Mouse (Mus musculus): ENCODE results near the gene Top1. TPM values are rescaled to one million over a fixed set of nuclear protein-coding genes. Genes with fewer than 3 reads are reported as not detected.

Top1 gene
- polyA plus RNA-seq, 1 experiment: 23.6 TPM

- no peak for DNase-seq (ENCODE audit: low spot score)
Measured at GRCm38 (mm10) chr2:160741580-160741979, 95.9 kb downstream of the Top1 start.

- no peak for DNase-seq (ENCODE audit: low spot score)
Measured at GRCm38 (mm10) chr2:160742161-160742609, 96.5 kb downstream of the Top1 start.

- no peak for DNase-seq (ENCODE audit: low spot score)
Measured at GRCm38 (mm10) chr2:160744040-160744822, 98.5 kb downstream of the Top1 start.

- no peak for DNase-seq (ENCODE audit: low spot score)
Measured at GRCm38 (mm10) chr2:160744823-160745210, 99.1 kb downstream of the Top1 start.

- DNase-seq (ENCODE audit: low spot score): no peak
Measured at GRCm38 (mm10) chr2:160745497-160745896, 99.8 kb downstream of the Top1 start.

DNA sequence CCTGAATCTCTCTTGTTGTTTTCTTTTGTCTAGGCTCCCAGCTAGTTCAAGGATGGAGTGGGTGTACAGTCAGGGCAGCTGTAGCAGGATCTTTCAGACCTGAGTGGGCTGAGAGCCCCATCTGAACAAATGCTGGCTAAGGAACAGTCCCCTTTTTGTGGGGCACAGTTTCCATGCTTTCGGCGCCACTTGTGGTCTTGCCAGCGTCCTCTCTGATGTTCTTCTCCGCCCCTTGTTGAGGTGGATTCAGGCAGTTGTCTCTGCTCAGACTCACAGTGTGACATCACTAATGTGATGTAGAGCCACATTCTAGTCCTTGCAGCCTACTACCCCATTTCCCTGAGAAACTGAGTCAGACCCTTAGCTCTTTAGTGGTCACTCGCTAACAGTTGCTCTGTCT, 100.9 kb downstream of the Top1 start:
- no peak for DNase-seq (ENCODE audit: low spot score)

DNA sequence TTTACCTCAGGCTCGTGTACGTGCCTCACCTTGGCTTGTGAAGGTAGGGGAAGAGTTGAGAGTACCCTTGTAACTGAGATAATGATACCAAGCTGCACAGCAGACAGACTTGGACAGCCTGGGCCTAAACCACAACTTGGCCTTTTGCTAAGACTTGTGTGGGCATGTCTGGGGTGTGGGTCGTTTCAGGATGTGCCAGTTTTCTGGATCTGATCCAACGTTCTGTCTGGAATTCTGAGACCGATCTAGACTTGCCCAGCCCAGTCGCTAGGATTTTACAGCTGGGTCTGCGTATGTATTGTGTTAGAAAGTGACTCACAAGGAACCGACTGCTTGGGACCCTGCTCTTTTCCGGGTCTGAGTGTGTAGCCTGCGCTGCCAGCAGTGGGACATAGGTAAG, 101.4 kb downstream of the Top1 start:
- no peak for DNase-seq (ENCODE audit: low spot score)

DNA sequence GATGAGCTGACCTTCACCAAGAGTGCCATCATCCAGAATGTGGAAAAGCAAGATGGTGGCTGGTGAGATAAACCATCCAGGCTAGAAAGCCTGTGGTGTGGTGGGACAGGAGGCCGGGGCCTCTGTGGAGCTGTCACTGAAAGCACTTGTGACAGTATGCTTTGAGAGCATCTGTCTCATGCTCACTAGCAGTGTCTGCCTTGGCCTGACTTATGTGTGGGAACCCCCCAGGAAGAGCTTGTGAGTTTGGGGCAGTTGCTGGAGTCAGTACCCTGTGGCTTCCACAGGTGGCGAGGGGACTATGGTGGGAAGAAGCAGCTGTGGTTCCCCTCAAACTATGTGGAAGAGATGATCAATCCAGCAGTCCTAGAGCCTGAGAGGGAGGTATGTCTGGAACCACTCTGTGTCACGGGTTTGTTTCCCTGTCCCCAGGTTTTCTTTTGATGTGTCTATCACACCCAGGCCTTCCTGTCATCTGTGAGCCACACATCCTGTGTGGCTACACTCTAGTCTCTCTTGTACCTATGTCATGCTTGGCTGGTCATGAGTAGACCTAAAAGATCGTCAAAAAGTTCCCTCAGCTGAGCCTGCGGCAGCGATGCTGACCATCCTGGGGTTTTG, 111.0 kb downstream of the Top1 start:
- no peak for DNase-seq (ENCODE audit: low spot score)

GRCm38 (mm10) chr2:160760433-160761184, 114.9 kb downstream of the Top1 start:
- no peak for DNase-seq (ENCODE audit: low spot score)

- DNase-seq (ENCODE audit: low spot score): no peak
Measured at GRCm38 (mm10) chr2:160763816-160764215, 118.1 kb downstream of the Top1 start.

DNA sequence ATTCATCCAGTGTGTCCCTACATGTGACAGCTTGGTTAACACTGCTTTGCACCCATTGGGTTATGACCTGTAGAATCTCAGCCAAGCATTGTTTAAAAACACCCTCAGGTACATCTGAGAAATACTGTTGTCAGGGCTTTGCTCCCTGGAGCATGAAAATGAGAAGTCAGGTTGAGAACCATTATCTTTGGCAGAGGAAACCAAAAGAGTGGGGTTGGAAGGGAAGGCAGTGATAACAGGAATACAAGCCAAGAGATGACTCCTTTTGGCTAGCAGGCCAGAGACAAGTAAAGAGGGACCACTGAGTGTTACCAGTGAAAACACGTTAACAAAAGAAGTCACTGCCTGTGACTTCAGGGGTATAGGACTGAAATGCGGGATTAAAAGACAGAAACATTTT, 118.7 kb downstream of the Top1 start:
- DNase-seq (ENCODE audit: low spot score): no peak

GRCm38 (mm10) chr2:160765096-160765495, 119.4 kb downstream of the Top1 start:
- no peak for DNase-seq (ENCODE audit: low spot score)

DNA sequence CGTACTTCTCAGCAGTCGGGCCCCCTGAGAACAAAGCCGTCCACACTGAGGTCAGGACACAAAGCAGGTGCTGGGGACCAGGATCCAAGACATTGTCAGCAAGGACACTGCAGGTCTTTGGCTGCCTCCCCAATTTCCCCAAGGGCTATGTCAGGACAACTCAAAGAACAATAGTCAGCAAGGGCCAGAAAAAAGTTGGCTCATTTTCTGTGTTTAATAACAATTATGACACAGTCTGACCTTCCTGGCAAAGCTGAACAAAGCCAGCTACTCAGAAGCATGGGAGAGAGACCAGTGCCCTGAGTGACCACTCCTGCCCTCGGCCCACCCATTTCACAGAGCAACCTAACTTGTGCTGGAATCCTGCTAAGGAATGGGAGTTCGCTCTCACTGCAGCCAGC, 120.7 kb downstream of the Top1 start:
- no peak for DNase-seq (ENCODE audit: low spot score)

GRCm38 (mm10) chr2:160767201-160767600, 121.5 kb downstream of the Top1 start:
- peak; percentile 13 for DNase-seq (ENCODE audit: low spot score)

GRCm38 (mm10) chr2:160768097-160768695, 122.5 kb downstream of the Top1 start:
- peak; percentile 18 for DNase-seq (ENCODE audit: low spot score)

DNA sequence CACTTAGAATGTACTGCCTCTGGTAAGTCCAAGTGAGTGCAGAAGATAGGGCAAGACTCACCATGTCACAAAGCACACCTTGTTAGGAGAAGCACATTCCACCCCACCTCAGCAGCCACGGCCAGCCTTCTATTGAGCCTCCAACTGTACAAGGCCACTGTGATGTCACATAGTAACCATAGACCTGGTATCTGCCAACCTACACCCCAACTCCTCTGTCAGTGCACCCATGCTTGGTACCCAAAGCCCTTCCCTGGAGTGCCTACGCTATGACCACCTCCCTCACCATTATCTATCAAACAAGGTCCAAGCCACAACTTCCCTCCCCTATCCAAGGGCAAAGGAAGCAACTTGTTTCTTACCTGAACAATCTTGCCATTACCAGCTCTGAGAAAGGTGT, 123.3 kb downstream of the Top1 start:
- no peak for DNase-seq (ENCODE audit: low spot score)

DNA sequence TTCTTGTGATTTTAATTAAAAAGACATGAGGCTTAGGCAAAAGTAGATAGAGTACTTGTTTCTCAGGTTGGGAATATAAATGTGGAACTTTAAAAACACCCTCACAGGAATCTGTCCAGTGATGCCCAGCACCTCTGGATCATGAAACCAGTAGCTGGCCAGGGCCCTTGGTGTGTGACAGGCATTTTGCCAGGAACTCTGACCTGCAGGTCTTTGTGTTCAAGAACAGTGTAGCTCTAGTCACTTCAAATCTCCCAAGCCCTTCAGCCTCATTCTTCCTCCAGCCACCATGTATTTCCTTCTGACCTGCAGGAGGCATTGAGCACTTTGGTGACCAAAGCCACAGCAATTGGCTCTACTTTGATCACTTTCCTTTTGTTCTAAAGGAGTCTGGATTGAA, 124.7 kb downstream of the Top1 start:
- no peak for DNase-seq (ENCODE audit: low spot score)

GRCm38 (mm10) chr2:160770871-160771270, 125.2 kb downstream of the Top1 start:
- no peak for DNase-seq (ENCODE audit: low spot score)

DNA sequence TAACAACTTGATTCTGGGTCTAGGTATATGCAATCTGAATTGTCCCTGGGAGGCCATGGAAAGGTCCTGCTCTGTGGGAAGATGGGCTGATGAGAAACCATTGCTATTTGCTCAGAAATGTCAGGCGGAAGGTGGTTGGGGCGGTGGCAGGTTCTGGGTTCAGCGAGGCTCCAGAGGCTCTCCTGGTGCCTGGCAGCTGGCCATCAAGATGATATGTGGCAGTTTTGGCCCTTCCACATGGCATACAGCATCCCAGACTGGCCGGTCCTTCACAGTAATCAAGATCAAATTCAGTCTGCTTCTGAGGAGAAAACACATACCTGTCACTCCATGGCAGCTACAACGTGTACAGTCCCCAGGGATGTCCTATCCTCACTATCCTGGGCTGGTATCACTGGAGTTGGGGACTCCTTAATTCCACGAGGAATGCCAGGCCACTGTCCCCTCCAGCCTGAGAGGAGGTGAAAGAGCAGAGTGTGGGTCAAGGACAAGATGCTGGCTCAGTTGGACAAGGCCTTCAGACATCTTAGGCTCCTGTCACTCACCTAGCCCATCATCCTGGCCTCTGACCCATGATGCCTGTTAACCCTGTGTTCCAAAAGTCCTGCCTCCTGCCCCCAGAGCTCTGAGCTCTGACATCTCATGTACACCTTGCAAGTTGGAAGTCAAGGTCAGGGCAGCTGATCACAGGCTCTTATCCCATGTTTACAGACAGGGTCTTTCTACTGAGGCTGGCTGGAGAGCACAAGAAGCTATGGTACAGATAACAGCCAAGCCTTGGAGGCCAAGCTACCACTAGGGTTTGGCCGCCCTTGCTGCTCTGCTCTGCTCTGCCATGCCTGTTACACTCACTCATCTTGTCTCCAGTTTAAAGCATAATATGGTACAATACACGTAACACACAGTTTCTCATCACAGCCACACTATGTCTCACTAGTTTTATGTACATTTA, 125.9 kb downstream of the Top1 start:
- DNase-seq (ENCODE audit: low spot score): no peak

All from urinary bladder, adult 2 months (tissue).